Mouse (Mus musculus) liver, postnatal 0 days (tissue): ENCODE results near the gene Rufy2.

ENCODE experiments used
- CTCF ChIP-seq: sonication (generic); IDR thresholded peaks from 2 replicates; pipeline ENCODE4 v1.5.1; 2016; ENCODE audit warnings: antibody characterized with exemption, low read depth
- EP300 ChIP-seq: IDR thresholded peaks from 2 replicates; pipeline ENCODE4 v1.6.1; 2016; ENCODE audit warnings: antibody characterized with exemption, low read depth, mild to moderate bottlenecking

- TF ChIP-seq EP300 (no peak), CTCF (no peak)
Measured at GRCm38 (mm10) chr10:63004556-63004955, 24.5 kb downstream of the Rufy2 start.
